Mouse (Mus musculus) neural tube, embryonic 13.5 days (tissue): ENCODE measurements around the gene Grap2. TPM values are rescaled to one million over a fixed set of nuclear protein-coding genes. Genes with fewer than 3 reads are reported as not detected.

Experiments
- ATAC-seq: fragments of 200-750 bp; cut with Nextera tagmentation; 2 replicates; pipeline ENCODE4 v1.8.0; 2017; ENCODE audit warnings: low read depth, mild to moderate bottlenecking, moderate TSS enrichment, moderate library complexity
- H3K27ac ChIP-seq: fragments of 300-500 bp; sonication (generic); replicated peaks from 2 replicates; pipeline ENCODE4 v1.5.1; 2015; ENCODE audit warnings: moderate library complexity, mild to moderate bottlenecking, inconsistent platforms
- H3K27me3 ChIP-seq: fragments of 300-500 bp; sonication (generic); 2 replicates; pipeline ENCODE4 v1.6.1; 2015; ENCODE audit warnings: mild to moderate bottlenecking, inconsistent platforms
- H3K36me3 ChIP-seq: fragments of 300-500 bp; sonication (generic); 2 replicates; pipeline ENCODE4 v1.6.1; 2015; ENCODE audit warnings: mild to moderate bottlenecking, inconsistent platforms
- H3K4me1 ChIP-seq: fragments of 300-500 bp; sonication (generic); replicated peaks from 2 replicates; pipeline ENCODE4 v1.6.1; 2015; ENCODE audit warnings: inconsistent platforms
- H3K4me2 ChIP-seq: fragments of 300-500 bp; sonication (generic); 2 replicates; pipeline ENCODE4 v1.6.1; 2015; ENCODE audit warnings: inconsistent platforms, mild to moderate bottlenecking, moderate library complexity
- H3K4me3 ChIP-seq: fragments of 300-500 bp; sonication (generic); 2 replicates; pipeline ENCODE4 v1.5.1; 2015; ENCODE audit warnings: mild to moderate bottlenecking, inconsistent platforms
- H3K9ac ChIP-seq: fragments of 300-500 bp; sonication (generic); 2 replicates; pipeline ENCODE4 v1.6.1; 2015; ENCODE audit warnings: moderate library complexity, mild to moderate bottlenecking, inconsistent platforms
- H3K9me3 ChIP-seq: fragments of 300-500 bp; sonication (generic); 2 replicates; pipeline ENCODE4 v1.6.1; 2016; ENCODE audit warnings: inconsistent platforms
- WGBS: fragments of 180-500 bp; shearing (Covaris S2); methylation state at CpG from one replicate; pipeline ENCODE4 v1.1.7; 2015; 5-methylcytosine and 5-hydroxymethylcytosine counted together
- polyA plus RNA-seq: library from polyadenylated mRNA; unstranded; fragments of >200 nt; fragmentation: Nextera tagmentation; extraction: Ambion mirVana; gene quantifications from 2 replicates; pipeline ENCODE4 v1.2.1, GENCODE M21; 2015

Gene Grap2
- polyA plus RNA-seq, 1 experiment from 2014 or later = 0.50 TPM

- H3K4me3 ChIP-seq = no peak overlapping the region
- H3K36me3 ChIP-seq = no peaks in the 10 kb centered on the region
- H3K9me3 ChIP-seq = no peaks in the 10 kb centered on the region
- no peaks in the 10 kb centered on the region for H3K4me1 ChIP-seq
- H3K4me2 ChIP-seq = no peak overlapping the region
- H3K27ac ChIP-seq = no peak overlapping the region
- H3K27me3 ChIP-seq = no peaks in the 10 kb centered on the region
- ATAC-seq = no peak
- H3K9ac ChIP-seq = no peak overlapping the region
- 91% methylated on average over 13 of the region's 13 CpGs for WGBS
These were observed 60.0 kb downstream of the Grap2 start for GRCm38 (mm10) chr15:80632280-80632893.

GRCm38 (mm10) chr15:80634391-80635193 is 62.2 kb downstream of the Grap2 start:
- Histone ChIP-seq H3K4me1 (no peaks in the 10 kb centered on the region), H3K4me3 (no peak overlapping the region), H3K9ac (no peak overlapping the region), H3K9me3 (no peaks in the 10 kb centered on the region), H3K4me2 (no peak overlapping the region), H3K36me3 (no peaks in the 10 kb centered on the region), H3K27ac (no peak overlapping the region), H3K27me3 (peaks cover 2% of the 10 kb centered on the region; the same call in 1 of the 2 replicates)
- ATAC-seq = no peak
- 63% methylated on average over 11 of the region's 11 CpGs for WGBS

GRCm38 (mm10) chr15:80636757-80637372 is 64.5 kb downstream of the Grap2 start:
- H3K27ac ChIP-seq = no peak overlapping the region
- no peak for ATAC-seq

GRCm38 (mm10) chr15:80639071-80639702 is 66.8 kb downstream of the Grap2 start:
- H3K4me2 ChIP-seq = no peak overlapping the region
- H3K36me3 ChIP-seq = no peaks in the 10 kb centered on the region
- no peak overlapping the region for H3K4me3 ChIP-seq
- WGBS = 65% methylated on average over 11 of the region's 11 CpGs
- H3K9me3 ChIP-seq = no peaks in the 10 kb centered on the region
- H3K27me3 ChIP-seq = peaks cover 2% of the 10 kb centered on the region; the same call in 1 of the 2 replicates
- ATAC-seq = no peak
- no peak overlapping the region for H3K27ac ChIP-seq
- no peaks in the 10 kb centered on the region for H3K4me1 ChIP-seq
- no peak overlapping the region for H3K9ac ChIP-seq

More at GRCm38 (mm10) chr15:80636757-80637372, 64.5 kb downstream of the Grap2 start:
- no peak overlapping the region for H3K4me3 ChIP-seq
- WGBS = 60% methylated on average over 13 of the region's 13 CpGs
- H3K9ac ChIP-seq = no peak overlapping the region
- no peaks in the 10 kb centered on the region for H3K9me3 ChIP-seq
- H3K27me3 ChIP-seq = peaks cover 2% of the 10 kb centered on the region; the same call in 1 of the 2 replicates
- no peaks in the 10 kb centered on the region for H3K36me3 ChIP-seq
- no peak overlapping the region for H3K4me2 ChIP-seq
- no peaks in the 10 kb centered on the region for H3K4me1 ChIP-seq

GRCm38 (mm10) chr15:80639874-80640273 is 67.5 kb downstream of the Grap2 start:
- Histone ChIP-seq H3K36me3 (no peaks in the 10 kb centered on the region), H3K27me3 (peaks cover 2% of the 10 kb centered on the region; the same call in 1 of the 2 replicates), H3K4me1 (no peaks in the 10 kb centered on the region), H3K9me3 (no peaks in the 10 kb centered on the region), H3K27ac (no peak overlapping the region), H3K4me3 (no peak overlapping the region), H3K9ac (no peak overlapping the region), H3K4me2 (no peak overlapping the region)
- ATAC-seq = no peak
- WGBS = 83% methylated on average over 3 of the region's 3 CpGs

GRCm38 (mm10) chr15:80641702-80642435 is 69.5 kb downstream of the Grap2 start:
- H3K9me3 ChIP-seq = no peaks in the 10 kb centered on the region
- H3K27ac ChIP-seq = no peak overlapping the region
- H3K36me3 ChIP-seq = no peaks in the 10 kb centered on the region
- ATAC-seq = no peak
- H3K9ac ChIP-seq = no peak overlapping the region
- H3K4me1 ChIP-seq = no peaks in the 10 kb centered on the region
- H3K4me3 ChIP-seq = no peak overlapping the region
- WGBS = 89% methylated on average over 2 of the region's 2 CpGs
- H3K4me2 ChIP-seq = no peak overlapping the region
- peaks cover 2% of the 10 kb centered on the region; the same call in 1 of the 2 replicates for H3K27me3 ChIP-seq

GRCm38 (mm10) chr15:80645006-80645797 is 72.8 kb downstream of the Grap2 start:
- no peaks in the 10 kb centered on the region for H3K27me3 ChIP-seq
- 0 out of 2 replicates have a peak, but pooled peaks cover 13% of the 10 kb centered on the region for H3K4me1 ChIP-seq
- H3K9ac ChIP-seq = no peak overlapping the region
- no peak overlapping the region for H3K4me3 ChIP-seq
- no peaks in the 10 kb centered on the region for H3K9me3 ChIP-seq
- no peaks in the 10 kb centered on the region for H3K36me3 ChIP-seq
- ATAC-seq = no peak
- WGBS = 87% methylated on average over 17 of the region's 17 CpGs
- no peak overlapping the region for H3K4me2 ChIP-seq
- no peak overlapping the region for H3K27ac ChIP-seq

GRCm38 (mm10) chr15:80648977-80649606 is 76.7 kb downstream of the Grap2 start:
- WGBS = 72% methylated on average over 15 of the region's 15 CpGs
- no peaks in the 10 kb centered on the region for H3K36me3 ChIP-seq
- H3K9ac ChIP-seq = no peak overlapping the region
- H3K4me3 ChIP-seq = no peak overlapping the region
- 0 out of 2 replicates have a peak, but pooled peaks cover 13% of the 10 kb centered on the region for H3K4me1 ChIP-seq
- no peaks in the 10 kb centered on the region for H3K27me3 ChIP-seq
- H3K27ac ChIP-seq = no peak overlapping the region
- no peak for ATAC-seq
- H3K9me3 ChIP-seq = no peaks in the 10 kb centered on the region
- H3K4me2 ChIP-seq = no peak overlapping the region

- Histone ChIP-seq H3K9ac (no peak overlapping the region), H3K4me2 (no peak overlapping the region), H3K27me3 (no peaks in the 10 kb centered on the region), H3K27ac (no peak overlapping the region), H3K9me3 (no peaks in the 10 kb centered on the region), H3K36me3 (no peaks in the 10 kb centered on the region), H3K4me1 (0 out of 2 replicates have a peak, but pooled peaks cover 13% of the 10 kb centered on the region), H3K4me3 (no peak overlapping the region)
- WGBS = 81% methylated on average over 2 of the region's 2 CpGs
- no peak for ATAC-seq
These were observed 78.0 kb downstream of the Grap2 start for GRCm38 (mm10) chr15:80650412-80650811.

- Histone ChIP-seq H3K9ac (no peak overlapping the region), H3K36me3 (no peaks in the 10 kb centered on the region), H3K27me3 (no peaks in the 10 kb centered on the region), H3K4me2 (no peak overlapping the region), H3K4me3 (no peak overlapping the region), H3K4me1 (peaks cover 13% of the 10 kb centered on the region; the same call in 1 of the 2 replicates), H3K9me3 (no peaks in the 10 kb centered on the region), H3K27ac (no peak overlapping the region)
- ATAC-seq = no peak
- WGBS = 65% methylated on average over 8 of the region's 8 CpGs
These were observed 81.5 kb downstream of the Grap2 start for GRCm38 (mm10) chr15:80653865-80654264.
